Mouse (Mus musculus) liver, postnatal 0 days (tissue): ENCODE measurements at regions not wholly inside any gene's neighbourhood (a gene's known extent, or its start where the extent isn't known, plus 50 kb on each side); places are given as distances from the start of the nearest gene placed in this dataset.
"Not testable (repeated sequence)": the region's sequence is repeated elsewhere in the genome, so short reads cannot be mapped to it uniquely, and the experiment has no call there.

Experiments used
- ATAC-seq: fragments of 200-750 bp; cut with Nextera tagmentation; 2 replicates; pipeline ENCODE4 v1.8.0; 2017; ENCODE audit warnings: mild to moderate bottlenecking, moderate library complexity
- DNase-seq: peaks from one replicate; pipeline ENCODE4 v3.0.0-alpha.2; 2016
- H3K27ac ChIP-seq: fragments of 300-500 bp; sonication (generic); 2 replicates; pipeline ENCODE4 v1.5.1; 2014; ENCODE audit warnings: antibody characterized with exemption, moderate library complexity, mild to moderate bottlenecking, low read depth
- H3K27me3 ChIP-seq: fragments of 300-500 bp; sonication (generic); 2 replicates; pipeline ENCODE4 v1.6.1; 2014; ENCODE audit warnings: low read length, control low read depth, mixed read lengths; ENCODE audit not compliant: insufficient read depth
- H3K36me3 ChIP-seq: fragments of 300-500 bp; sonication (generic); replicated peaks from 2 replicates; pipeline ENCODE4 v1.6.1; 2014; ENCODE audit warnings: mild to moderate bottlenecking, control low read depth, low read length, moderate library complexity, mixed read lengths; ENCODE audit not compliant: insufficient read depth
- H3K4me1 ChIP-seq: fragments of 300-500 bp; sonication (generic); 2 replicates; pipeline ENCODE4 v1.6.1; 2014; ENCODE audit warnings: antibody characterized with exemption, mild to moderate bottlenecking, control low read depth; ENCODE audit not compliant: insufficient read depth
- H3K4me2 ChIP-seq: fragments of 300-500 bp; sonication (generic); 2 replicates; pipeline ENCODE4 v1.6.1; 2014; ENCODE audit warnings: low read depth, mild to moderate bottlenecking, low read length, moderate library complexity, mixed read lengths
- H3K4me3 ChIP-seq: fragments of 300-500 bp; sonication (generic); 2 replicates; pipeline ENCODE4 v1.5.1; 2014; ENCODE audit warnings: low read depth, low read length
- H3K9ac ChIP-seq: fragments of 300-500 bp; sonication (generic); replicated peaks from 2 replicates; pipeline ENCODE4 v1.6.1; 2014; ENCODE audit warnings: mild to moderate bottlenecking, moderate library complexity
- H3K9me3 ChIP-seq: fragments of 300-500 bp; sonication (generic); 2 replicates; pipeline ENCODE4 v1.6.1; 2016; ENCODE audit warnings: mild to moderate bottlenecking, control low read depth, low read length, mixed read lengths
- CTCF ChIP-seq: sonication (generic); IDR thresholded peaks from 2 replicates; pipeline ENCODE4 v1.5.1; 2016; ENCODE audit warnings: antibody characterized with exemption, low read depth
- EP300 ChIP-seq: IDR thresholded peaks from 2 replicates; pipeline ENCODE4 v1.6.1; 2016; ENCODE audit warnings: antibody characterized with exemption, low read depth, mild to moderate bottlenecking
- WGBS: fragments of 180-500 bp; shearing (Covaris S2); extraction: QIAGEN DNeasy Blood & Tissue Kit; methylation state at CpG from one replicate; pipeline ENCODE4 v1.1.7; 2014; ENCODE audit not compliant: insufficient replicate concordance; 5-methylcytosine and 5-hydroxymethylcytosine counted together

DNA sequence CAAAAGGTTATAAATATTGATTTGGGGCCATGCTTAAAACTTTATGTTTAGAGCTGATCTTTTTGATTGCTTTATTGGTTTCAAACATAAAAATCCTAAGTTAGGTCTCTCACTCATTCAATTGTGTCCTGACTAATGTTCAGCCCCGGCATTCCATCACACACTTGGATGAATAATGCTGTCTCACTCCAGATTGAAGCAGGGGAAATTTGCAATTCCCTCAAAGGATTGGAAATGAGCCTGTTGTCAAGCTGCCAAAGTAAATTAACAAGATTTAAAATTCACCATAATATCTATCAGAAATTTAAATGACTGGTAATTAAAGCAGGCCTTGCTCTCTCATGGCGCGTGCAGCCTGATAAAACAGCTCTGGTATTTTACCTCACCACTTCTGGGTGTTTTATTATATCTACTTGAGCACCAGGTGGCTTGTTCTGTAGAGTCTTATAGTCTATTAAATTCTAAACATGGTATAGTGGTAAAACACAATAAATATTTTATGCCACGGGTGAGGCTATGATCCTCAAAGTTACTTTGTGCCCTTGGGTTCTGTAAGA is 97.1 kb upstream of the Smlr1 start:
- H3K4me2 ChIP-seq, result no peak overlapping the region
- no peak for TF ChIP-seq CTCF
- TF ChIP-seq EP300, result no peak
- 78% methylated on average over 4 of the region's 4 CpGs for WGBS
- H3K27me3 ChIP-seq, result no peaks in the 10 kb centered on the region
- no peaks in the 10 kb centered on the region for H3K9me3 ChIP-seq
- no peaks in the 10 kb centered on the region for H3K4me1 ChIP-seq
- ATAC-seq (no peak), DNase-seq (no peak)
- H3K4me3 ChIP-seq, result no peak overlapping the region
- H3K27ac ChIP-seq, result no peak overlapping the region
- no peaks in the 10 kb centered on the region for H3K36me3 ChIP-seq
- no peak overlapping the region for H3K9ac ChIP-seq

DNA sequence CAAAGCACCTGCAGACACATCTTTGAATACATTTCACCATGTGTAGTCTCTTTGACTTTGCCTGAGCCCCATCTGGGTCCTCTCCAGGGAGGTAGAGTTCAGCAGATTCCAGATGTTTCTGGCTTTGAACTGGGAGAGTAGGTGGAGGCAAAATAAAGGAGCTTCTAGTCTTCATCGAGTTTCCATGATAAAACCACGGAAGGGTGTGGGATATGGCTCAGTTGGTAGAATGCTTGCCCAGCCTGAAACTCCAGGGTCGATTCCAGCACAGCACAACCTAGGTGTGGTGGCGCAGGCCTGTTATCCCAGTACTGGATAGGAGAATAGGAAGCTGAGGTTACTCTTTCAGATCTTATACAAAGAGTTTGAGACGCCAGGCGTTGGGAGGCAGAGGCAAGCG is 96.2 kb upstream of the Smlr1 start:
- no peak for ATAC-seq
- WGBS, result 76% methylated on average over 7 of the region's 7 CpGs

DNA sequence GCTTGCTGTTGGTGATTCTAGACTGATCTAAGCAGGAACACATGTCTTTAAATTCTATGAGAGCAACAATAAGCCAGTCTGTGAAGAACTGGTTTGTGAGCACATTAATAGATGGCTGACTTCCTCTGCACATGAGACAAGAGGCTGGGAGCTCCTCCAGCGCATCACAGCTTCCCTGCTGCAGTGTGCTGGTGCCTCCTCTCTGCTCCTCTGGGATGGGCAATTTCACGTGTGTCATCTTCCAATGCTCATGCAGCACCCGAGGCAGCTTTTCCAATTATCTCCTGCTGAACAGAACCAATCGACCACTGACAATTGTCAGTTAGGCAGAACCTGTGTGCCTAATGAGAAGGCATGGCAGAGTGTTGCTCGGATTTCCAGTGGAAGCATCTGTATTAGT is 86.5 kb upstream of the Smlr1 start:
- Histone ChIP-seq H3K4me3 (no peak overlapping the region), H3K27ac (no peak overlapping the region), H3K27me3 (no peaks in the 10 kb centered on the region), H3K9ac (no peak overlapping the region), H3K9me3 (no peaks in the 10 kb centered on the region), H3K4me1 (no peaks in the 10 kb centered on the region), H3K4me2 (no peak overlapping the region), H3K36me3 (no peaks in the 10 kb centered on the region)
- WGBS, result 72% methylated on average over 5 of the region's 5 CpGs
- no peak for ATAC-seq
- no peak for DNase-seq
- TF ChIP-seq EP300 (no peak), CTCF (no peak)

More for the DNA sequence above, 96.2 kb upstream of the Smlr1 start:
- H3K27ac ChIP-seq, result no peak overlapping the region
- no peak overlapping the region for H3K4me2 ChIP-seq
- H3K27me3 ChIP-seq, result no peaks in the 10 kb centered on the region
- no peaks in the 10 kb centered on the region for H3K4me1 ChIP-seq
- H3K4me3 ChIP-seq, result no peak overlapping the region
- no peaks in the 10 kb centered on the region for H3K36me3 ChIP-seq
- TF ChIP-seq CTCF, result no peak
- no peak for TF ChIP-seq EP300
- no peak for DNase-seq
- no peak overlapping the region for H3K9ac ChIP-seq
- no peaks in the 10 kb centered on the region for H3K9me3 ChIP-seq

DNA sequence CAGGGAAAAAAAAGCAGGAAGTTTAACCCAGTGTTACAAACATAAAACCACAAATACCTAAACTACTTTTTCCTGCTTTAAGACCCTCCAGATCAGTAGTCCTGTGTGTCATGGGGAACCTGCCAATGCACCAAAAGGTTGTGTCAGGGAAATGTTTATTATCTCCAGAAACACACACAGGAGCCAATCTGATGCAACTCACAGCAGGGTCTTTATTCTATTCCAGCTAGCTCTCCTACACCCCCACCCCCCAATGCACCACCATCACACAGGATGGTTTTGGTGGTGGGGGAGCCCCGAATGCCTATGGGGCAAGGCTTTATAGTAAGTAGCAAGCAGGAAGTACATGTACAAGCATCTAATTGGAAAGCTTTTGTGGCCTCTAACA is 85.7 kb upstream of the Smlr1 start:
- 27% methylated on average over 1 of the region's 1 CpGs for WGBS

DNA sequence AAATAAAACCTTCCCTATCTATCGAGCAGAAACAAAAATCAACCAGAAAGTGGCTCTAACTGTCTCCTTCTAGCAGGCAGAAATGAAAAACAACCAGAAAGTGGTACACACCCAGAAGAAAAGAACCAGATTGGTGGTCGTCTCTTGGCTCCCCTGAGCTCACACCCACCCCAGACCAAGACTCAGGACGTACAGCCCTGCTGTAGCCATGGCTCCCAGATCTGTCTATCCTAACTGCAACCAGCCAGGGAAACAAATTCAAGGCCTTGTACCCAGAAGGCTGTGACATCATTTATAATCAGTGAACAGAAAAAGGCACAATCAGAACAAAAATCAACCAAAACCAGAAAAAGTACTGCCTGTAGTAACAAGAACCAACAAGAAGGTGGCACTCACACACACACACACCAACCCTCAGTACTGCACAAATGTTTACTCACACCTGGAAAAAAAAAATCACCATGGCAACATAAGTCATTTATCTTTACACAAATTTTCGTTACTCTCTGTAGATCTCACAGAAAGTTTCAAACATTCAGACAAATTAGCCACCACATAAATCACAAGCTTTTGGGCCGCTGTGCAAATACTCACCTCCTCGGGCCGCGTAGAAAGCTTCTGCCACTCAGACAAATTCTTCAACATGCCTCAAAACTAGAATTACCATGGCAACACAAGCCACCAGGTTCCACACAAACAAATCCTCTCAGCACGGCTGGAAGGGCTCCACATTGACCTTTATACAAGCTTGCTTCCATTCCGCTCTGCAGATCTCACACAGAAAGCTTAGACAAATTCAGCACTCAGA is 85.1 kb upstream of the Smlr1 start:
- 35% methylated on average over 10 of the region's 10 CpGs for WGBS
- H3K4me3 ChIP-seq, result no peak overlapping the region
- H3K9ac ChIP-seq, result no peak overlapping the region
- TF ChIP-seq EP300 (no peak), CTCF (peak; percentile 49)
- H3K36me3 ChIP-seq, result no peaks in the 10 kb centered on the region
- peak overlapping the region; percentile 30; the same call in 1 of the 2 replicates for H3K27ac ChIP-seq
- H3K27me3 ChIP-seq, result no peaks in the 10 kb centered on the region
- DNase-seq (peak; percentile 15), ATAC-seq (peak; percentile 84)
- no peak overlapping the region for H3K4me2 ChIP-seq
- H3K9me3 ChIP-seq, result no peaks in the 10 kb centered on the region
- H3K4me1 ChIP-seq, result no peaks in the 10 kb centered on the region

More for the DNA sequence above, 85.7 kb upstream of the Smlr1 start:
- peak overlapping the region; percentile 30; the same call in 1 of the 2 replicates for H3K27ac ChIP-seq
- H3K4me2 ChIP-seq, H3K36me3 ChIP-seq, H3K9me3 ChIP-seq, H3K9ac ChIP-seq, H3K4me1 ChIP-seq, DNase-seq, H3K4me3 ChIP-seq, H3K27me3 ChIP-seq: not testable (repeated sequence)
- ATAC-seq, result peak; percentile 21; the same call in 1 of the 2 replicates

- no peak overlapping the region for H3K9ac ChIP-seq
- DNase-seq, result no peak
- H3K4me2 ChIP-seq, result no peak overlapping the region
- no peaks in the 10 kb centered on the region for H3K9me3 ChIP-seq
- ATAC-seq, result peak; percentile 72
- H3K27ac ChIP-seq, result no peak overlapping the region
- H3K36me3 ChIP-seq, result no peaks in the 10 kb centered on the region
- H3K27me3 ChIP-seq, result no peaks in the 10 kb centered on the region
- H3K4me1 ChIP-seq, result no peaks in the 10 kb centered on the region
- no peak for TF ChIP-seq CTCF
- no peak for TF ChIP-seq EP300
- 73% methylated on average over 2 of the region's 2 CpGs for WGBS
- H3K4me3 ChIP-seq, result no peak overlapping the region
These were observed 83.6 kb upstream of the Smlr1 start for GRCm38 (mm10) chr10:25619702-25620101.
